Mouse (Mus musculus) kidney, postnatal 0 days (tissue): ENCODE measurements around the gene Prodh2. TPM values are rescaled to one million over a fixed set of nuclear protein-coding genes. Genes with fewer than 3 reads are reported as not detected.

Source experiments
- ATAC-seq: fragments of 200-750 bp; cut with Nextera tagmentation; replicated peaks from 2 replicates; pipeline ENCODE4 v1.8.0; 2017; ENCODE audit warnings: low read depth, moderate number of reproducible peaks, moderate TSS enrichment, moderate library complexity; ENCODE audit not compliant: low FRiP score
- DNase-seq: peaks from one replicate; pipeline ENCODE4 v3.0.0-alpha.2; 2016; ENCODE audit warnings: low spot score
- H3K27ac ChIP-seq: fragments of 300-500 bp; sonication (generic); 2 replicates; pipeline ENCODE4 v1.5.1; 2014; ENCODE audit warnings: mild to moderate bottlenecking
- H3K27me3 ChIP-seq: fragments of 300-500 bp; sonication (generic); 2 replicates; pipeline ENCODE4 v1.6.1; 2014; ENCODE audit warnings: low read length, mixed read lengths; ENCODE audit not compliant: insufficient read depth
- H3K36me3 ChIP-seq: fragments of 300-500 bp; sonication (generic); 2 replicates; pipeline ENCODE4 v1.6.1; 2014; ENCODE audit warnings: low read length, mixed read lengths; ENCODE audit not compliant: insufficient read depth
- H3K4me1 ChIP-seq: fragments of 300-500 bp; sonication (generic); replicated peaks from 2 replicates; pipeline ENCODE4 v1.6.1; 2014; ENCODE audit warnings: antibody characterized with exemption, low read length, mixed read lengths; ENCODE audit not compliant: insufficient read depth
- H3K4me2 ChIP-seq: fragments of 300-500 bp; sonication (generic); 2 replicates; pipeline ENCODE4 v1.6.1; 2014; ENCODE audit warnings: mild to moderate bottlenecking, low read length, moderate library complexity, mixed read lengths
- H3K4me3 ChIP-seq: fragments of 300-500 bp; sonication (generic); replicated peaks from 2 replicates; pipeline ENCODE4 v1.5.1; 2014; ENCODE audit warnings: low read depth, low read length
- H3K9ac ChIP-seq: fragments of 300-500 bp; sonication (generic); 2 replicates; pipeline ENCODE4 v1.6.1; 2014; ENCODE audit warnings: low read depth, low read length
- H3K9me3 ChIP-seq: fragments of 300-500 bp; sonication (generic); replicated peaks from 2 replicates; pipeline ENCODE4 v1.6.1; 2016; ENCODE audit warnings: low read length, inconsistent platforms, mixed read lengths
- CTCF ChIP-seq: IDR thresholded peaks from 2 replicates; pipeline ENCODE4 v1.5.1; 2016; ENCODE audit warnings: antibody characterized with exemption, low read depth, mild to moderate bottlenecking, moderate library complexity
- WGBS: fragments of 180-500 bp; shearing (Covaris S2); extraction: QIAGEN DNeasy Blood & Tissue Kit; methylation state at CpG from one replicate; pipeline ENCODE4 v1.1.7; 2014; 5-methylcytosine and 5-hydroxymethylcytosine counted together
- polyA plus RNA-seq: library from polyadenylated mRNA; unstranded; fragments of >200 nt; fragmentation: Nextera tagmentation; extraction: Ambion mirVana; gene quantifications from 2 replicates; pipeline ENCODE4 v1.2.1, GENCODE M21; 2015

Gene Prodh2
- polyA plus RNA-seq, result 22.9 and 34.1 TPM in 2 replicates

DNA sequence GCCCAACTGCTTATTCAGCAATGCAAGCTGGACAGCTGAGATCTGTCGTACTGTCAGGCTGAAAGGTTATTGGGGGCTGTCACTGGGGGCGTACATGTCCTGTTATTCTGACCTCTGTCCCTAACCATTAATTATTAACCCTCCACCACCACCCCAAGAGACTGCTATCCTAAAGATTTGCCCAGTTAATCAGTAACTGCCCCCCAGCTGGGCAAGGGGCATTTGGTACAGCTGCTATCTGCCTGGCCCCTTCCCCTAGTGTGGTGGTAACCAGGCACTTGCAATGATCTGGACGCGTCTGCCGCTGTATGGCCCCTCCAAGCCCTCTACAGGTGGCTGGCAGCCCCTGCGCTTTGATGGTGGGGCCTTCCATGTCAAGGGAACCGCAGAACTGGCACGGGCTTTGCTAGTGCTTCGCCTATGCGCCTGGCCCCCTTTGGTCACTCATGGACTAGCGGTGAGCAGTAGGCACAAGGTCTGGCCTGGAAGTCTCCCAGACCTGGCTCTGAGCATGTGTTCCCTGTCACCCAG lies at the start of gene Prodh2:
TSS of gene Prodh2 (plus strand) at position 222 of the 531 bp plus-strand sequence.
- TF ChIP-seq CTCF, result peak; percentile 28; the same call in 1 of the 2 replicates
- Histone ChIP-seq H3K36me3 (no peaks in the 10 kb centered on the region), H3K4me1 (no peaks in the 10 kb centered on the region), H3K4me2 (peak within 1 kb of the TSS; percentile 10; the same call in 1 of the 2 replicates), H3K9me3 (no peaks in the 10 kb centered on the region), H3K27me3 (no peaks in the 10 kb centered on the region), H3K9ac (no peak within 1 kb of the TSS), H3K27ac (peak within 1 kb of the TSS; percentile 15; the same call in 1 of the 2 replicates), H3K4me3 (no peak within 1 kb of the TSS)
- DNase-seq (no peak), ATAC-seq (peak; percentile 75)
- 39% methylated on average over 11 of the region's 11 CpGs for WGBS

DNA sequence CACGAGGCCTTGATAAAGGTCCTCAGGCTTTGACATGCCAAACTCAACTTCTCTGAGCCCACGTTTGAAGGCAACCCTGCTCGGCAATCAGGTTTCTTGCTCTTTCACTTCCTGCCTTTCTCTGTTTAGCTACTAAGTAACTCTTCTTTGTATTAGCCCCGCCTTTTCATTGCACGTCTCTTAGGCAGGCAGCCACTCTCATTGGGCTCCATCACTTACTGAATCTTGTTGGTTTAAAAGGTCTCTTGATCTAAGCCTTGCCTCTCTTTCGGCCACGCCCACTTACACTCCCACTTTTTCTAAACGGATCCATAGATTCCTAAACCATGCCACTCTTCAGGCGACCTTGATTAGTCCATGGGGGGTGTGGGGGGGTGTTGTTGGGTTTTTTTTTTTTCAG lies 49.7 kb upstream of the Prodh2 start:
- DNase-seq, result peak; percentile 32
- Histone ChIP-seq H3K9me3 (no peaks in the 10 kb centered on the region), H3K27me3 (no peaks in the 10 kb centered on the region), H3K36me3 (no peaks in the 10 kb centered on the region), H3K27ac (no peak overlapping the region), H3K4me1 (peaks cover 10% of the 10 kb centered on the region), H3K9ac (no peak overlapping the region), H3K4me3 (no peak overlapping the region), H3K4me2 (peak overlapping the region; percentile 93; the same call in 1 of the 2 replicates)
- ATAC-seq, result no peak
- WGBS, result 19% methylated on average over 9 of the region's 9 CpGs
- no peak for TF ChIP-seq CTCF

DNA sequence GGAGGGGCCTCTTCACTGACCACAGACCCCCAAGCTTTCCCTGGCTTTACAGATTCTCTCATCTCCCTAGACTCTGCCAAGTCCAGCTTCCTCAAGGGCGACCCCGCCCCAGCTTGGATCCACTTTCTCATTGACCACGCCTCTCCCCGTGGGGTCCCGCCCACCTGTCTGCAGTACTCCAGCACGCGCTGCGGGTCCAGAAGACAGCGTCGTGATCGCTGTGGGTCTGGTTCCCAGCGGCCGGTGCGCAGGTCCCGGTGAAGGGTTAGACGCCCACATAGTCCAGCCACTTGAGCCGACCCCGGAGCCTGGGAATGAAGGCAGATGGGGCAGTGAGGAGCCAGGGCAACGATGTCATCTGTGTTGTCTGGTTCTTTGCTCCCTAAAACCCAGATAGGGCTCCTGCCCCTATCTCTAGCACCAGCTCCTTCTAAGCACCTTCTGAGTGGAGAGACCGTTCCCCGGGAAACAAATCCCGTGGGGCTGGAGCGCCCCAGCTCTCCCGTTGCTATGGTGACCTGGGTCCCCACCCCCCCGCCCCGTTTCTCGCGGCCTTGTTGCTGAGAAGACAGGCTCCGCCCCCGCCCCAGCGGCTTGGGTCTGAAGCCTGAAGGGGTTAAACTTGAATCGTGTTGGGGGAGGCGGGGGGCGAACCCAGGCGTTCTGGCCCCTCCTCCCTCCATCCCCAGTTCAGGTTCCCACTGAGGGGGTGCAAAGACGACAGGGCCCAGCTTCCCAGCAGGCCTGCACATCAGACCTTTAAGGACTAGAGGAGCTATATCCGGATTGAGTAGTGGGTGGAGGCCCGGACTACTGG lies 49.1 kb upstream of the Prodh2 start:
- Histone ChIP-seq H3K4me3 (peak overlapping the region; percentile 53), H3K9ac (peak overlapping the region; percentile 59; the same call in 1 of the 2 replicates), H3K36me3 (no peaks in the 10 kb centered on the region), H3K4me2 (peak overlapping the region; percentile 93), H3K9me3 (no peaks in the 10 kb centered on the region), H3K27me3 (no peaks in the 10 kb centered on the region), H3K27ac (no peak overlapping the region), H3K4me1 (peaks cover 10% of the 10 kb centered on the region)
- ATAC-seq, result no peak
- peak; percentile 43 for DNase-seq
- TF ChIP-seq CTCF, result no peak
- WGBS, result under 1% methylated on average over 37 of the region's 38 CpGs

DNA sequence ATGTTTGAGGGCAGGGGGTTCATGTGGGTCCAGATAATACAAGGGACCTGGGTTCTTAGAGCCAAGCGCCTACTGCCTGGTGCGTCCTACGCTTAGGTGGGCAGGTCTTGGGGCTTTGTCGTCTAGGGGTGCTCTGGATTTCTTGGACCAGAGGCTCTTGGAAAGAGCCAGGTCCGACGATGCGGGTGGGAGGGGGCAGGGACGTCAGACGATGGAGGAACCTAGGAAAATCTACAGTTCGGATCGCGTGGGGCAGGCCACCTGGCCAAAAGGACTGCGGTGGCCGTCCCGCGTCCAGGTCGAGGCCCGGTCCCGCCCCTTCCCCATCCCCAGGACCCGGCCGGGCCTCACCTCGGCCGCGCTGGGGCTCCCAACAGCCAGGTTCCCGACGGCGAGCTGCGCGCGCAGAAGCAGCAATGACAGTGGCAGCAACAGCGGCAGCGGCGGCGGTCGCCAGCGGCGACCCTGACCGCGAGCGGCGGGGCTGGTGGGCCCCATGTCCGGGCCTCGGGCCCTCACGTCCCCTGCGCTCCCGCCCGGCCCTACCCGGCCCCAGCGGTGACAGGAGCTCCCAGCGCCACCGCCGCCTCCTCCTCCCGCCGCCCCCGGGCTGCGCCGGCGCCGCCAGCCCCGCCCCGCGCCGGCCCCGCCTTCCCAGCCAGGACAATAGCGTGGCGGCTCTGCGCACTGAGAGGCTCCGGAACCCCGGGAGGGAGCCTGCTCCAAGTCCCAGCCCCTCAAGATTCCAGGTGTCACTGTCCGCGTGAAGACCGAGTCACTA lies 48.3 kb upstream of the Prodh2 start, which contains the start of gene Aplp1:
TSS of gene Aplp1 (minus strand) at position 565 of the 781 bp plus-strand sequence.
- Histone ChIP-seq H3K27me3 (no peaks in the 10 kb centered on the region), H3K9me3 (no peaks in the 10 kb centered on the region), H3K4me3 (peak within 1 kb of the TSS; percentile 53), H3K4me2 (peak within 1 kb of the TSS; percentile 93), H3K9ac (peak within 1 kb of the TSS; percentile 59), H3K27ac (no peak within 1 kb of the TSS), H3K36me3 (no peaks in the 10 kb centered on the region), H3K4me1 (peaks cover 10% of the 10 kb centered on the region)
- ATAC-seq (peak; percentile 62), DNase-seq (peak; percentile 44)
- no peak for TF ChIP-seq CTCF
- WGBS, result under 1% methylated on average over 57 of the region's 72 CpGs

- H3K9ac ChIP-seq, result no peak overlapping the region
- TF ChIP-seq CTCF, result no peak
- H3K27me3 ChIP-seq, result peaks cover 20% of the 10 kb centered on the region
- no peak for ATAC-seq
- WGBS, result 77% methylated on average over 7 of the region's 7 CpGs
- H3K4me3 ChIP-seq, result no peak overlapping the region
- no peaks in the 10 kb centered on the region for H3K36me3 ChIP-seq
- H3K4me2 ChIP-seq, result no peak overlapping the region
- no peak for DNase-seq
- peaks cover 5% of the 10 kb centered on the region; the same call in 1 of the 2 replicates for H3K4me1 ChIP-seq
- no peaks in the 10 kb centered on the region for H3K9me3 ChIP-seq
- no peak overlapping the region for H3K27ac ChIP-seq
Measured at GRCm38 (mm10) chr7:30450241-30450640, 43.2 kb upstream of the Prodh2 start.

- 11% methylated on average over 25 of the region's 25 CpGs for WGBS
- no peak for TF ChIP-seq CTCF
- ATAC-seq, result no peak
- H3K4me2 ChIP-seq, result peak overlapping the region; percentile 40; the same call in 1 of the 2 replicates
- no peaks in the 10 kb centered on the region for H3K9me3 ChIP-seq
- DNase-seq, result no peak
- H3K36me3 ChIP-seq, result no peaks in the 10 kb centered on the region
- H3K27ac ChIP-seq, result no peak overlapping the region
- no peak overlapping the region for H3K9ac ChIP-seq
- H3K4me1 ChIP-seq, result peaks cover 8% of the 10 kb centered on the region
- peaks cover 50% of the 10 kb centered on the region for H3K27me3 ChIP-seq
- H3K4me3 ChIP-seq, result no peak overlapping the region
Measured at GRCm38 (mm10) chr7:30453327-30453726, 40.1 kb upstream of the Prodh2 start.
